Mouse (Mus musculus) embryo, embryonic 11.5 days (tissue): ENCODE data around the gene Sbk1.

Experiments
- DNase-seq: peaks from one replicate; pipeline ENCODE4 v3.0.0-alpha.2; 2012; ENCODE audit warnings: low read depth, low spot score

Sbk1 gene

GRCm38 (mm10) chr7:126332691-126333090 is 60.3 kb downstream of the Sbk1 start:
- DNase-seq, result no peak

GRCm38 (mm10) chr7:126335556-126335955 is 63.1 kb downstream of the Sbk1 start:
- DNase-seq, result no peak

GRCm38 (mm10) chr7:126338906-126339305 is 66.5 kb downstream of the Sbk1 start:
- no peak for DNase-seq

- no peak for DNase-seq
Observed at GRCm38 (mm10) chr7:126339521-126339971, 67.1 kb downstream of the Sbk1 start.

- DNase-seq, result no peak
Observed at GRCm38 (mm10) chr7:126340206-126340618, 67.8 kb downstream of the Sbk1 start.

- no peak for DNase-seq
Observed at GRCm38 (mm10) chr7:126340896-126341295, 68.5 kb downstream of the Sbk1 start.
